20 mouse cellular contexts compared by ENCODE assay signal in the genomic region with DNA sequence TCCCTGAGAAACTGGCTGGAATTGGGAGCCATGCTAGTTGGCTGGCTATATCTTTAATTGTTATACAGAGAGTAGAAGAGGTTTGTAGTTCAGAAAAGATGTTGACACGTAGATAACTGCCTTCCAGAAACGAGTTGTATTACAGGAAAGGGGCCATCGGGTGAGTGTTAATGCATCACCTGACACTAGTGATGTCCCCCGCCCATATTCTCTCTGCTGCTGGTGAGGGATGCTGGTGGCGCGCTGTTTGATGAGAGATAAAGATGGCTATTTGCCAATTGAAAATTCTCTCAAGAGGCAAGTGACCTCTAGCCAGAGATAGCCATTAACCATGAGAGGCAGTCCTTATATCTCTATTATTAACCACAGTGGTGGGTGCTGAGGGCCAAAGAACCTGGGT. TPM values are rescaled to one million over a fixed set of nuclear protein-coding genes. Genes with fewer than 3 reads are reported as not detected.
"Had no signal": no experiment of that assay in that cellular context is flagged by ENCODE, and none has a peak within 500 bp of the region (broad histone marks: within the 10 kb centered on the region; RNA-seq: fewer than 3 reads in every experiment).

No protein-coding gene starts in this region.

- H3K27me3 ChIP-seq: midbrain, embryonic 13.5 days; midbrain, embryonic 15.5 days; neural tube, embryonic 13.5 days; neural tube, embryonic 15.5 days had no signal

- DNase-seq: lung, adult 18-20 months; lung, embryonic 14.5 days; lung, postnatal 10 days; retina, postnatal 1 day; right cerebral cortex, adult 18-20 months; right cerebral cortex, postnatal 25 days; right cerebral cortex, postnatal 4 days; spleen, adult 18-20 months; thymus, adult 18-20 months; thymus, postnatal 14 days; thymus, postnatal 36 days had no signal

- H3K4me1 ChIP-seq: midbrain, embryonic 13.5 days; midbrain, embryonic 15.5 days; neural tube, embryonic 13.5 days; neural tube, embryonic 15.5 days had no signal

- H3K9me3 ChIP-seq: midbrain, embryonic 10.5 days; midbrain, embryonic 13.5 days; midbrain, embryonic 15.5 days; neural tube, embryonic 13.5 days; neural tube, embryonic 15.5 days had no signal

- H3K36me3 ChIP-seq: midbrain, embryonic 10.5 days; midbrain, embryonic 13.5 days; midbrain, embryonic 15.5 days; neural tube, embryonic 13.5 days; neural tube, embryonic 15.5 days had no signal

- H3K27ac ChIP-seq: midbrain, embryonic 10.5 days; midbrain, embryonic 13.5 days; midbrain, embryonic 15.5 days; neural tube, embryonic 13.5 days; neural tube, embryonic 15.5 days had no signal

- H3K4me3 ChIP-seq: midbrain, embryonic 10.5 days; midbrain, embryonic 13.5 days; midbrain, embryonic 15.5 days; myocyte; neural tube, embryonic 13.5 days; neural tube, embryonic 15.5 days had no signal

- ATAC-seq: midbrain, embryonic 13.5 days; midbrain, embryonic 15.5 days had no signal

- H3K4me2 ChIP-seq: lung, embryonic 14.5 days; midbrain, embryonic 13.5 days; midbrain, embryonic 15.5 days; neural tube, embryonic 13.5 days; neural tube, embryonic 15.5 days had no signal

- H3K9ac ChIP-seq: lung, embryonic 14.5 days; midbrain, embryonic 13.5 days; midbrain, embryonic 15.5 days; neural tube, embryonic 13.5 days; neural tube, embryonic 15.5 days had no signal

RNA-seq across cellular contexts. Expression of gene Pdzk1, which starts 23.5 kb away (rescaled TPM):
- polyA plus RNA-seq: lung, embryonic 16.5 days; midbrain, embryonic 13.5 days; neural tube, embryonic 11.5 days; stomach, embryonic 14.5 days had no signal
